Mouse (Mus musculus): ENCODE results near the gene Hnrnpa1.

GRCm38 (mm10) chr15:103216052-103216451 lies 24.2 kb upstream of the Hnrnpa1 start:
- TF ChIP-seq POLR2A (IDR thresholded peaks at IDR 0.05; ENCODE audit: low read depth, low read length) (no peak), CTCF (IDR thresholded peaks at IDR 0.05; ENCODE audit: extremely low read depth, insufficient read depth, insufficient read length, insufficient replicate concordance) (no peak)
